Mouse (Mus musculus): ENCODE measurements at regions not wholly inside any gene's neighbourhood (a gene's known extent, or its start where the extent isn't known, plus 50 kb on each side); places are given as distances from the start of the nearest gene placed in this dataset.

DNA sequence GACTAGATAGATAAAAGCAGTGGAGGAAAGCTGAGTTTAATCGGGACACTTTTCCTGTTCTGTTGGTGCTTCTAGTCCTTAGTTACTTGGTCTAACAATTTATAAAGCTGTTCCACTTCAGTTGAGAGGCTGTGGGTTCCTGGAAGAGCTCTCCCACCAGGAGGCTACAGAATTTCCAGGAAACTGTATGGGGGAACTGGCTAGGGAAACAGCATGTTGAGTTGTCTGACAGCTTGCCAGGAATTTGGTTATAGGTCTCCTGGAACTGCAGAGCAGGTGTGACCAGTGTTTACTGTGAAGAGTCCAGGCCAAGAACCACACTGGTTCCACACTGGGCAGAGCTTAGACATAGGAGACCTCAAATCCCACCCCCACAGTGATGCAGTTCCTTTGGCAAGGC is 65.0 kb upstream of the Pik3cg start:
- WGBS: 97% methylated on average over 1 of the region's 1 CpGs
- no peak overlapping the region for H3K9ac ChIP-seq (ENCODE audit: low read length)

DNA sequence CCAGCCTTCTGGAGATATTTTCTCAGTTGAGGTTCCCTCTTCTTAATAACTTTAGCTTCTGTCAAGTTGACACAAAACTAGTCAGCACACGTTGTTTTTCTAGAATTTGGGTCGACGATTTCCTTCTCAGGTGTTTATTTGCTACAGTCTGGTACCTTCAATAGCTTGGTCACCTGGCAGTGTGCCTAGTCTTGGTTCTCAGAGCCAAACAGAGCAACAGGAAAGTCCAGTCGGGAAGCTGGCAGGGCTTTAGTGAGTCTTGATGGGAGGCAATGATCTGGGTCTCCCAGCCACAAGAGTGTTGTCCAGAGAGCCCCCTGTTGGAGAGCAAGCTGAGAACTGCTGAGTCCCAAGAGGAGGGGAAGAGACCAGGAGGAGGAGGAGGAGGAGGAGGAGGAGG is 71.4 kb upstream of the Pik3cg start:
- H3K27me3 ChIP-seq (ENCODE audit: control insufficient read depth, insufficient read depth, low read length): no peaks in the 10 kb centered on the region
- no peaks in the 10 kb centered on the region for H3K36me3 ChIP-seq (ENCODE audit: control insufficient read depth, insufficient read depth, low read length)
- TF ChIP-seq EP300 (optimal IDR thresholded peaks at IDR 0.05) (no peak), CTCF (IDR thresholded peaks at IDR 0.05; ENCODE audit: low read depth) (no peak)
- 54% methylated on average over 4 of the region's 4 CpGs for WGBS
- DNase-seq (ENCODE audit: low spot score) (no peak), ATAC-seq (ENCODE audit: low FRiP score, low TSS enrichment) (no peak)
- H3K27ac ChIP-seq (replicated peaks): no peak overlapping the region
- no peak overlapping the region for H3K4me2 ChIP-seq (replicated peaks; ENCODE audit: low read depth)
- H3K9ac ChIP-seq (ENCODE audit: low read length): no peak overlapping the region
- H3K4me3 ChIP-seq (ENCODE audit: low read depth, low read length): no peak overlapping the region
- no peaks in the 10 kb centered on the region for H3K9me3 ChIP-seq (ENCODE audit: control insufficient read depth, low read length)
- no peaks in the 10 kb centered on the region for H3K4me1 ChIP-seq (replicated peaks; ENCODE audit: control insufficient read depth, insufficient read depth)

More for the DNA sequence above, 65.0 kb upstream of the Pik3cg start:
- DNase-seq (ENCODE audit: low spot score) (no peak), ATAC-seq (ENCODE audit: low FRiP score, low TSS enrichment) (no peak)
- Histone ChIP-seq H3K4me1 (replicated peaks; ENCODE audit: control insufficient read depth, insufficient read depth) (no peaks in the 10 kb centered on the region), H3K27me3 (ENCODE audit: control insufficient read depth, insufficient read depth, low read length) (no peaks in the 10 kb centered on the region), H3K27ac (replicated peaks) (no peak overlapping the region), H3K36me3 (ENCODE audit: control insufficient read depth, insufficient read depth, low read length) (no peaks in the 10 kb centered on the region), H3K4me2 (replicated peaks; ENCODE audit: low read depth) (no peak overlapping the region), H3K9me3 (ENCODE audit: control insufficient read depth, low read length) (no peaks in the 10 kb centered on the region), H3K4me3 (ENCODE audit: low read depth, low read length) (no peak overlapping the region)
- TF ChIP-seq CTCF (IDR thresholded peaks at IDR 0.05; ENCODE audit: low read depth) (no peak), EP300 (optimal IDR thresholded peaks at IDR 0.05) (no peak)

DNA sequence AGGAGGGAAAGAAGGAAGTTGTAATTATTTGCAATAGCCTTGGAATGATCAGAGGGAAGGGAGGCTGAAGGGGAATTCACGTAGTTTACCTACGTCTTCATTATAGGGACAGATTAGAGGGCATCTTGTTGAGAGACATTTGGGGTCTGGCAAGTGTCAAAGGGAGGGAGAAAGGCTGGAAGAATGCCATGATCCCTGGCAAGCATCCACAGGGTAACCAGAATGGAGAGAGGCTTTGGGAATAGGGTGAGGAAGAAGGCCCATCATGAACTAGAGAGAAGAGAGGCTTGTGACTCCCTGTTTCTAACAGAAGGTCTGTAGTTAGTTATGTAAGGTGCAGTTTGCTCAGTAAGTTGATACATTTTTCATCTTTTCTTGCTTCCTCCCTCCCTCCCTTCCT is 71.8 kb upstream of the Pik3cg start:
- ATAC-seq (ENCODE audit: low FRiP score, low TSS enrichment) (no peak), DNase-seq (ENCODE audit: low spot score) (no peak)
- H3K4me1 ChIP-seq (replicated peaks; ENCODE audit: control insufficient read depth, insufficient read depth): no peaks in the 10 kb centered on the region
- no peaks in the 10 kb centered on the region for H3K27me3 ChIP-seq (ENCODE audit: control insufficient read depth, insufficient read depth, low read length)
- H3K36me3 ChIP-seq (ENCODE audit: control insufficient read depth, insufficient read depth, low read length): no peaks in the 10 kb centered on the region
- H3K4me2 ChIP-seq (replicated peaks; ENCODE audit: low read depth): no peak overlapping the region
- H3K4me3 ChIP-seq (ENCODE audit: low read depth, low read length): no peak overlapping the region
- 61% methylated on average over 2 of the region's 2 CpGs for WGBS
- H3K27ac ChIP-seq (replicated peaks): no peak overlapping the region
- no peaks in the 10 kb centered on the region for H3K9me3 ChIP-seq (ENCODE audit: control insufficient read depth, low read length)
- H3K9ac ChIP-seq (ENCODE audit: low read length): no peak overlapping the region
- TF ChIP-seq EP300 (optimal IDR thresholded peaks at IDR 0.05): no peak
- TF ChIP-seq CTCF (IDR thresholded peaks at IDR 0.05; ENCODE audit: low read depth): no peak

DNA sequence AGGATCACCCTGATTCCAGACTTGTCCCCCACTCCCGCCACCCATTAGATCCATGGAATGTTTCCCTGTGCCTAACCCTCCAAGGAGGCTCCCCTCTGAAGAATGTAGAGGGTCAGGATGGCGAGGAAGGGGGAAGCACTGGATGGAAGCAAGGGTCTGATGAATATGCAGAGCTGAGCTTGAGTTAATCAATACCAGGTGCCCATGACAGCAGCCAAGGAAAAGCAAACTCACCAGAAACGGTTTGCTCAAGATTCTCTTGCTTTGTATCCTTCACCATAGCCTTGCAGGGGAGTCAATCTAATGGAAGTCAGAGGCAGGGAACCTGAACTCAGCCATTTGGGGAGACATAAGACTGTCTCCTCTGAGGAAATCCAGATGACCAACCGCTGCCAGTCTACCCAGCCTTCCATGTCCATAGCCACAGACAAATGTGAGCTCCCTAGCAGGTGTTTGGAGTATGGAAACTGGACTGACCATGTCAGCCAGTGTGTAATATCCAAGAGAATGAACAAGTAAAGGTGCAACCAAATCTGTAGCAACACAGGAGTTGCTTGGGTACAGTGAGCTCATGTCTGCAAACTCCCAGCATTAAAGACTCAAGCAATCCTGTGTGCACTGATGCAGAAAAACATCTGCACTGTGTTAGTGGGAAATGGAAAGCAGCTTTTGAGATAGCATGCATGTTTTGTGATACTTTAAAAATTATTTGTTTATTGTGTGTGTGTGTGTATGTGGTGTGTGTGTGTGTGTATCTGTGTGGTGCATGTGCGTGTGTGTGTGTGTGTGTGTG is 74.1 kb upstream of the Pik3cg start:
- no peak for TF ChIP-seq CTCF (IDR thresholded peaks at IDR 0.05; ENCODE audit: low read depth)
- TF ChIP-seq EP300 (optimal IDR thresholded peaks at IDR 0.05): no peak
- no peaks in the 10 kb centered on the region for H3K36me3 ChIP-seq (ENCODE audit: control insufficient read depth, insufficient read depth, low read length)
- H3K4me2 ChIP-seq (replicated peaks; ENCODE audit: low read depth): no peak overlapping the region
- DNase-seq (ENCODE audit: low spot score) (no peak), ATAC-seq (ENCODE audit: low FRiP score, low TSS enrichment) (no peak)
- no peak overlapping the region for H3K27ac ChIP-seq (replicated peaks)
- H3K4me3 ChIP-seq (ENCODE audit: low read depth, low read length): no peak overlapping the region
- WGBS: 70% methylated on average over 5 of the region's 5 CpGs
- H3K4me1 ChIP-seq (replicated peaks; ENCODE audit: control insufficient read depth, insufficient read depth): no peaks in the 10 kb centered on the region
- no peaks in the 10 kb centered on the region for H3K27me3 ChIP-seq (ENCODE audit: control insufficient read depth, insufficient read depth, low read length)
- H3K9ac ChIP-seq (ENCODE audit: low read length): no peak overlapping the region
- H3K9me3 ChIP-seq (ENCODE audit: control insufficient read depth, low read length): no peaks in the 10 kb centered on the region

DNA sequence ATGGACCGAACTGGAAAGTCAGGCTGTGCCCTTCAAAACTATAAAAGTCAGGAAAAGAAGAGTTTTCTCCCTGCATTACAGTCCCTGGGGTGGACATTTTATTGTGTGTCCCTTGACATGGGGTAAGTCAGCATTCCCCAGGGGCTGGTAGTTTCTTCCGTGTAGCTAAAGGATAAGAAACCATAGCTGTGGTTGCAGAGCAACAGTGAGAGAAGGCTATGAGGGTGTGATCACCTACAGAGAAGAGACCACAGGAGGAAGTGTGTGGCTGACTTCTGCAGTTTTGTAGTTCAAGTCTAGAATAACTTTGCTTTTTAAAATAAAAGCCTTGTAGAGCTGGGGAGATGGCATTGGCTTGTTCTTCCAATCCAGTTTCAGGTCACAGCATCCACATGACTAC is 76.6 kb upstream of the Pik3cg start:
- Histone ChIP-seq H3K36me3 (ENCODE audit: control insufficient read depth, insufficient read depth, low read length) (no peaks in the 10 kb centered on the region), H3K27ac (replicated peaks) (no peak overlapping the region), H3K4me2 (replicated peaks; ENCODE audit: low read depth) (no peak overlapping the region), H3K27me3 (ENCODE audit: control insufficient read depth, insufficient read depth, low read length) (no peaks in the 10 kb centered on the region), H3K9me3 (ENCODE audit: control insufficient read depth, low read length) (no peaks in the 10 kb centered on the region), H3K4me1 (replicated peaks; ENCODE audit: control insufficient read depth, insufficient read depth) (no peaks in the 10 kb centered on the region), H3K9ac (ENCODE audit: low read length) (no peak overlapping the region), H3K4me3 (ENCODE audit: low read depth, low read length) (no peak overlapping the region)
- DNase-seq (ENCODE audit: low spot score) (no peak), ATAC-seq (ENCODE audit: low FRiP score, low TSS enrichment) (no peak)
- TF ChIP-seq EP300 (optimal IDR thresholded peaks at IDR 0.05) (no peak), CTCF (IDR thresholded peaks at IDR 0.05; ENCODE audit: low read depth) (no peak)
- 35% methylated on average over 2 of the region's 2 CpGs for WGBS

DNA sequence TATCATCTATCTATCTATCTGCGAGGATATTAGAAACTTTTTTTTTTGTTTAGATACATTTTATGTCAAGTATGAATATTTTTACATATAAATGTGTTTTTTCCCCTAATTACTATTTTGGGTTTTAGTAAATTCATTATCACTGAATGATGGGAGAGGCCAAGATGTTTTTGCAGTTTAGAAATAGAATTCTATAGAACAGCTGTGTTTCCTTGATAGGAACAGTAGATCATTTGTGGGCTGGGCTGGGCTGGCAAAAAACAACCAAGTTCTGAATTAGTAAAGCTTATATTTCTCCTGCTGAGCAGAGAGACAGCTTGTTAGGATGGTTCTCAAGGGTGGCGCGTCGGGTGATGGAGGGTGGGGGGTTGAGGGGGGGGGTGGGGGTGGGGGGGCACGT is 78.2 kb upstream of the Pik3cg start:
- Histone ChIP-seq H3K9me3 (ENCODE audit: control insufficient read depth, low read length) (no peaks in the 10 kb centered on the region), H3K4me1 (replicated peaks; ENCODE audit: control insufficient read depth, insufficient read depth) (no peaks in the 10 kb centered on the region), H3K4me2 (replicated peaks; ENCODE audit: low read depth) (no peak overlapping the region), H3K4me3 (ENCODE audit: low read depth, low read length) (no peak overlapping the region), H3K27ac (replicated peaks) (no peak overlapping the region), H3K27me3 (ENCODE audit: control insufficient read depth, insufficient read depth, low read length) (no peaks in the 10 kb centered on the region), H3K9ac (ENCODE audit: low read length) (no peak overlapping the region), H3K36me3 (ENCODE audit: control insufficient read depth, insufficient read depth, low read length) (no peaks in the 10 kb centered on the region)
- 72% methylated on average over 2 of the region's 5 CpGs for WGBS
- ATAC-seq (ENCODE audit: low FRiP score, low TSS enrichment) (no peak), DNase-seq (ENCODE audit: low spot score) (no peak)
- TF ChIP-seq CTCF (IDR thresholded peaks at IDR 0.05; ENCODE audit: low read depth) (no peak), EP300 (optimal IDR thresholded peaks at IDR 0.05) (no peak)
